Mouse (Mus musculus): ENCODE results near the gene Arvcf. TPM values are rescaled to one million over a fixed set of nuclear protein-coding genes. Genes with fewer than 3 reads are reported as not detected.

Arvcf gene
- total RNA-seq, 2 experiments from 2014 or later = 0.21 to 1.9 TPM

- ATAC-seq (replicated peaks; ENCODE audit: poor library complexity, severe bottlenecking) = peak; percentile 35
Observed at GRCm38 (mm10) chr16:18351313-18352055, 3.5 kb downstream of the Arvcf start.

- no peak for ATAC-seq (replicated peaks; ENCODE audit: poor library complexity, severe bottlenecking)
Observed at GRCm38 (mm10) chr16:18353106-18353505, 5.1 kb downstream of the Arvcf start.

- ATAC-seq (replicated peaks; ENCODE audit: poor library complexity, severe bottlenecking) = no peak
Observed at GRCm38 (mm10) chr16:18356961-18357360, 9.0 kb downstream of the Arvcf start.

GRCm38 (mm10) chr16:18357977-18358376 lies 10.0 kb downstream of the Arvcf start:
- no peak for ATAC-seq (replicated peaks; ENCODE audit: poor library complexity, severe bottlenecking)

GRCm38 (mm10) chr16:18360151-18360805 lies 12.3 kb downstream of the Arvcf start:
- no peak for ATAC-seq (replicated peaks; ENCODE audit: poor library complexity, severe bottlenecking)

- ATAC-seq (replicated peaks; ENCODE audit: poor library complexity, severe bottlenecking) = no peak
Observed at GRCm38 (mm10) chr16:18362948-18363347, 15.0 kb downstream of the Arvcf start.

- ATAC-seq (replicated peaks; ENCODE audit: poor library complexity, severe bottlenecking) = no peak
Observed at GRCm38 (mm10) chr16:18366849-18367248, 18.9 kb downstream of the Arvcf start.

- ATAC-seq (replicated peaks; ENCODE audit: poor library complexity, severe bottlenecking) = no peak
Observed at GRCm38 (mm10) chr16:18370197-18370596, 22.2 kb downstream of the Arvcf start.

- ATAC-seq (replicated peaks; ENCODE audit: poor library complexity, severe bottlenecking) = no peak
Observed at GRCm38 (mm10) chr16:18373632-18374031, 25.6 kb downstream of the Arvcf start.

- no peak for ATAC-seq (replicated peaks; ENCODE audit: poor library complexity, severe bottlenecking)
Observed at GRCm38 (mm10) chr16:18376297-18376954, 28.4 kb downstream of the Arvcf start.

- ATAC-seq (replicated peaks; ENCODE audit: poor library complexity, severe bottlenecking) = peak; percentile 20
Observed at GRCm38 (mm10) chr16:18377203-18377602, 29.2 kb downstream of the Arvcf start.

GRCm38 (mm10) chr16:18378489-18378888 lies 30.5 kb downstream of the Arvcf start:
- ATAC-seq (replicated peaks; ENCODE audit: poor library complexity, severe bottlenecking) = no peak

GRCm38 (mm10) chr16:18379338-18380001 lies 31.5 kb downstream of the Arvcf start:
- no peak for ATAC-seq (replicated peaks; ENCODE audit: poor library complexity, severe bottlenecking)

GRCm38 (mm10) chr16:18380495-18381063 lies 32.6 kb downstream of the Arvcf start:
- no peak for ATAC-seq (replicated peaks; ENCODE audit: poor library complexity, severe bottlenecking)

- no peak for ATAC-seq (replicated peaks; ENCODE audit: poor library complexity, severe bottlenecking)
Observed at GRCm38 (mm10) chr16:18381621-18382258, 33.8 kb downstream of the Arvcf start.

- ATAC-seq (replicated peaks; ENCODE audit: poor library complexity, severe bottlenecking) = no peak
Observed at GRCm38 (mm10) chr16:18383045-18383726, 35.2 kb downstream of the Arvcf start.

GRCm38 (mm10) chr16:18383756-18384155 lies 35.8 kb downstream of the Arvcf start:
- ATAC-seq (replicated peaks; ENCODE audit: poor library complexity, severe bottlenecking) = no peak

- no peak for ATAC-seq (replicated peaks; ENCODE audit: poor library complexity, severe bottlenecking)
Observed at GRCm38 (mm10) chr16:18384211-18384610, 36.2 kb downstream of the Arvcf start.

GRCm38 (mm10) chr16:18384659-18385058 lies 36.7 kb downstream of the Arvcf start:
- ATAC-seq (replicated peaks; ENCODE audit: poor library complexity, severe bottlenecking) = no peak

Measured in granulocyte monocyte progenitor cell, adult 5-6 weeks (primary cell).